Mouse (Mus musculus) midbrain, embryonic 16.5 days (tissue): ENCODE results near the gene Xpo5. TPM values are rescaled to one million over a fixed set of nuclear protein-coding genes. Genes with fewer than 3 reads are reported as not detected.

Experiments used
- ATAC-seq: fragments of 200-750 bp; cut with Nextera tagmentation; 2 replicates; pipeline ENCODE4 v1.8.0; 2017; ENCODE audit warnings: moderate TSS enrichment
- H3K27ac ChIP-seq: fragments of 300-500 bp; sonication (generic); 2 replicates; pipeline ENCODE4 v1.5.1; 2014; ENCODE audit warnings: mild to moderate bottlenecking, low read length, mixed read lengths
- H3K27me3 ChIP-seq: fragments of 300-500 bp; sonication (generic); 2 replicates; pipeline ENCODE4 v1.6.1; 2014; ENCODE audit warnings: low read depth, low read length, mixed read lengths; ENCODE audit not compliant: control insufficient read depth, insufficient read depth
- H3K36me3 ChIP-seq: fragments of 300-500 bp; sonication (generic); 2 replicates; pipeline ENCODE4 v1.6.1; 2014; ENCODE audit warnings: mild to moderate bottlenecking, low read length, moderate library complexity, mixed read lengths; ENCODE audit not compliant: control insufficient read depth, insufficient read depth
- H3K4me1 ChIP-seq: fragments of 300-500 bp; sonication (generic); 2 replicates; pipeline ENCODE4 v1.6.1; 2014; ENCODE audit warnings: mild to moderate bottlenecking, low read length, mixed read lengths; ENCODE audit not compliant: control insufficient read depth, insufficient read depth
- H3K4me2 ChIP-seq: fragments of 300-500 bp; sonication (generic); 2 replicates; pipeline ENCODE4 v1.6.1; 2014; ENCODE audit warnings: mild to moderate bottlenecking, low read length, mixed read lengths
- H3K4me3 ChIP-seq: fragments of 300-500 bp; sonication (generic); 2 replicates; pipeline ENCODE4 v1.5.1; 2014; ENCODE audit warnings: low read depth, mild to moderate bottlenecking, low read length, moderate library complexity, mixed read lengths
- H3K9ac ChIP-seq: fragments of 300-500 bp; sonication (generic); 2 replicates; pipeline ENCODE4 v1.6.1; 2014; ENCODE audit warnings: low read depth, low read length, mixed read lengths
- H3K9me3 ChIP-seq: fragments of 300-500 bp; sonication (generic); replicated peaks from 2 replicates; pipeline ENCODE4 v1.6.1; 2014; ENCODE audit warnings: mild to moderate bottlenecking, low read length, mixed read lengths; ENCODE audit not compliant: control insufficient read depth, poor library complexity, severe bottlenecking
- WGBS: fragments of 180-500 bp; shearing (Covaris S2); extraction: QIAGEN DNeasy Blood & Tissue Kit; methylation state at CpG from one replicate; pipeline ENCODE4 v1.1.7; 2014; 5-methylcytosine and 5-hydroxymethylcytosine counted together
- polyA plus RNA-seq: library from polyadenylated mRNA; unstranded; fragments of >200 nt; fragmentation: Nextera tagmentation; extraction: Ambion mirVana; gene quantifications from 2 replicates; pipeline ENCODE4 v1.2.1, GENCODE M21; 2015

Gene Xpo5
- polyA plus RNA-seq, 1 experiment from 2014 or later, result 36.0 TPM

GRCm38 (mm10) chr17:46255147-46255546 lies 52.6 kb downstream of the Xpo5 start:
- Histone ChIP-seq H3K27me3 (no peaks in the 10 kb centered on the region), H3K36me3 (peaks cover 36% of the 10 kb centered on the region), H3K9me3 (no peaks in the 10 kb centered on the region), H3K9ac (peak overlapping the region; percentile 96), H3K27ac (no peak overlapping the region), H3K4me3 (peak overlapping the region; percentile 86), H3K4me2 (peak overlapping the region; percentile 65), H3K4me1 (peaks cover 16% of the 10 kb centered on the region)
- 27% methylated on average over 6 of the region's 6 CpGs for WGBS
- no peak for ATAC-seq

GRCm38 (mm10) chr17:46258279-46259053 lies 55.9 kb downstream of the Xpo5 start:
- Histone ChIP-seq H3K4me1 (peaks cover 12% of the 10 kb centered on the region), H3K4me2 (no peak overlapping the region), H3K36me3 (peaks cover 21% of the 10 kb centered on the region), H3K4me3 (no peak overlapping the region), H3K9me3 (no peaks in the 10 kb centered on the region), H3K27me3 (no peaks in the 10 kb centered on the region), H3K27ac (no peak overlapping the region), H3K9ac (no peak overlapping the region)
- WGBS, result 77% methylated on average over 30 of the region's 30 CpGs
- ATAC-seq, result no peak

- H3K27ac ChIP-seq, result no peak overlapping the region
- peaks cover 27% of the 10 kb centered on the region for H3K36me3 ChIP-seq
- no peaks in the 10 kb centered on the region for H3K9me3 ChIP-seq
- no peak overlapping the region for H3K9ac ChIP-seq
- WGBS, result 86% methylated on average over 17 of the region's 17 CpGs
- no peak overlapping the region for H3K4me3 ChIP-seq
- ATAC-seq, result no peak
- peaks cover 10% of the 10 kb centered on the region for H3K4me1 ChIP-seq
- H3K27me3 ChIP-seq, result no peaks in the 10 kb centered on the region
- H3K4me2 ChIP-seq, result no peak overlapping the region
These were observed 57.1 kb downstream of the Xpo5 start for GRCm38 (mm10) chr17:46259675-46260074.

GRCm38 (mm10) chr17:46262201-46262694 lies 59.7 kb downstream of the Xpo5 start:
- peaks cover 19% of the 10 kb centered on the region for H3K36me3 ChIP-seq
- no peaks in the 10 kb centered on the region for H3K27me3 ChIP-seq
- WGBS, result 91% methylated on average over 5 of the region's 5 CpGs
- no peak for ATAC-seq
- no peaks in the 10 kb centered on the region for H3K9me3 ChIP-seq
- no peak overlapping the region for H3K4me3 ChIP-seq
- no peaks in the 10 kb centered on the region for H3K4me1 ChIP-seq
- H3K27ac ChIP-seq, result no peak overlapping the region
- H3K4me2 ChIP-seq, result no peak overlapping the region
- H3K9ac ChIP-seq, result no peak overlapping the region

- H3K4me3 ChIP-seq, result no peak overlapping the region
- no peak overlapping the region for H3K4me2 ChIP-seq
- no peaks in the 10 kb centered on the region for H3K4me1 ChIP-seq
- H3K27ac ChIP-seq, result no peak overlapping the region
- peaks cover 10% of the 10 kb centered on the region; the same call in 1 of the 2 replicates for H3K36me3 ChIP-seq
- no peaks in the 10 kb centered on the region for H3K9me3 ChIP-seq
- 87% methylated on average over 12 of the region's 12 CpGs for WGBS
- no peaks in the 10 kb centered on the region for H3K27me3 ChIP-seq
- H3K9ac ChIP-seq, result no peak overlapping the region
- ATAC-seq, result no peak
These were observed 62.9 kb downstream of the Xpo5 start for GRCm38 (mm10) chr17:46265502-46265901.

- Histone ChIP-seq H3K36me3 (peaks cover 10% of the 10 kb centered on the region; the same call in 1 of the 2 replicates), H3K4me1 (no peaks in the 10 kb centered on the region), H3K9me3 (no peaks in the 10 kb centered on the region), H3K27ac (no peak overlapping the region), H3K9ac (no peak overlapping the region), H3K27me3 (no peaks in the 10 kb centered on the region), H3K4me3 (no peak overlapping the region), H3K4me2 (no peak overlapping the region)
- WGBS, result 26% methylated on average over 14 of the region's 14 CpGs
- ATAC-seq, result peak; percentile 40; the same call in 1 of the 2 replicates
These were observed 63.5 kb downstream of the Xpo5 start for GRCm38 (mm10) chr17:46265918-46266618.

GRCm38 (mm10) chr17:46266986-46267385 lies 64.4 kb downstream of the Xpo5 start:
- Histone ChIP-seq H3K9me3 (no peaks in the 10 kb centered on the region), H3K27me3 (no peaks in the 10 kb centered on the region), H3K27ac (no peak overlapping the region), H3K9ac (no peak overlapping the region), H3K36me3 (peaks cover 10% of the 10 kb centered on the region; the same call in 1 of the 2 replicates), H3K4me3 (no peak overlapping the region), H3K4me2 (no peak overlapping the region), H3K4me1 (no peaks in the 10 kb centered on the region)
- WGBS, result 75% methylated on average over 6 of the region's 6 CpGs
- no peak for ATAC-seq

- Histone ChIP-seq H3K9ac (no peak overlapping the region), H3K4me2 (no peak overlapping the region), H3K9me3 (no peaks in the 10 kb centered on the region), H3K4me1 (no peaks in the 10 kb centered on the region), H3K36me3 (peaks cover 8% of the 10 kb centered on the region; the same call in 1 of the 2 replicates), H3K27me3 (no peaks in the 10 kb centered on the region), H3K27ac (no peak overlapping the region), H3K4me3 (no peak overlapping the region)
- ATAC-seq, result no peak
- 91% methylated on average over 7 of the region's 7 CpGs for WGBS
These were observed 64.9 kb downstream of the Xpo5 start for GRCm38 (mm10) chr17:46267511-46267910.
